Mouse (Mus musculus) stomach, embryonic 14.5 days (tissue): ENCODE measurements around the gene Phldb2. TPM values are rescaled to one million over a fixed set of nuclear protein-coding genes. Genes with fewer than 3 reads are reported as not detected.

ENCODE experiments used
- ATAC-seq: fragments of 200-750 bp; cut with Nextera tagmentation; 2 replicates; pipeline ENCODE4 v1.8.0; 2017; ENCODE audit warnings: low read depth, moderate TSS enrichment; ENCODE audit not compliant: insufficient number of reproducible peaks, insufficient read depth, low FRiP score
- H3K27ac ChIP-seq: fragments of 300-500 bp; sonication (generic); 2 replicates; pipeline ENCODE4 v1.5.1; 2014; ENCODE audit warnings: mild to moderate bottlenecking, low read length, moderate library complexity, mixed read lengths
- H3K27me3 ChIP-seq: fragments of 300-500 bp; sonication (generic); 2 replicates; pipeline ENCODE4 v1.6.1; 2014; ENCODE audit warnings: low read length, control low read depth, mixed read lengths; ENCODE audit not compliant: control insufficient read depth, insufficient read depth
- H3K36me3 ChIP-seq: fragments of 300-500 bp; sonication (generic); 2 replicates; pipeline ENCODE4 v1.6.1; 2014; ENCODE audit warnings: mild to moderate bottlenecking, control low read depth, low read length, moderate library complexity, mixed read lengths; ENCODE audit not compliant: control insufficient read depth, insufficient read depth
- H3K4me1 ChIP-seq: fragments of 300-500 bp; sonication (generic); 2 replicates; pipeline ENCODE4 v1.6.1; 2014; ENCODE audit warnings: low read length, control low read depth, mixed read lengths; ENCODE audit not compliant: control insufficient read depth, insufficient read depth
- H3K4me2 ChIP-seq: fragments of 300-500 bp; sonication (generic); replicated peaks from 2 replicates; pipeline ENCODE4 v1.6.1; 2014; ENCODE audit warnings: low read depth, low read length, control low read depth
- H3K4me3 ChIP-seq: fragments of 300-500 bp; sonication (generic); 2 replicates; pipeline ENCODE4 v1.5.1; 2014; ENCODE audit warnings: low read depth, low read length, control low read depth
- H3K9ac ChIP-seq: fragments of 300-500 bp; sonication (generic); replicated peaks from 2 replicates; pipeline ENCODE4 v1.6.1; 2014; ENCODE audit warnings: low read depth, mild to moderate bottlenecking, control low read depth, low read length, moderate library complexity, mixed read lengths
- H3K9me3 ChIP-seq: fragments of 300-500 bp; sonication (generic); 2 replicates; pipeline ENCODE4 v1.6.1; 2016; ENCODE audit warnings: low read depth, low read length, control low read depth; ENCODE audit not compliant: control insufficient read depth
- WGBS: fragments of 180-500 bp; shearing (Covaris S2); extraction: QIAGEN DNeasy Blood & Tissue Kit; methylation state at CpG from one replicate; pipeline ENCODE4 v1.1.7; 2014; 5-methylcytosine and 5-hydroxymethylcytosine counted together
- polyA plus RNA-seq: library from polyadenylated mRNA; unstranded; fragments of >200 nt; fragmentation: Nextera tagmentation; extraction: Ambion mirVana; gene quantifications from 2 replicates; pipeline ENCODE4 v1.2.1, GENCODE M21; 2014

Phldb2 gene
- polyA plus RNA-seq, 1 experiment from 2014 or later, result 29.7 TPM

- Histone ChIP-seq H3K27ac (no peak overlapping the region), H3K27me3 (no peaks in the 10 kb centered on the region), H3K9me3 (no peaks in the 10 kb centered on the region), H3K4me1 (no peaks in the 10 kb centered on the region), H3K4me3 (no peak overlapping the region), H3K9ac (no peak overlapping the region), H3K36me3 (peaks cover 13% of the 10 kb centered on the region; the same call in 1 of the 2 replicates), H3K4me2 (no peak overlapping the region)
- WGBS, result 42% methylated on average over 8 of the region's 8 CpGs
- ATAC-seq, result no peak
Observed at GRCm38 (mm10) chr16:45786639-45787038, 166.8 kb downstream of the Phldb2 start.

GRCm38 (mm10) chr16:45780001-45780400, 173.4 kb downstream of the Phldb2 start:
- no peak overlapping the region for H3K4me3 ChIP-seq
- H3K36me3 ChIP-seq, result peaks cover 44% of the 10 kb centered on the region
- no peak overlapping the region for H3K4me2 ChIP-seq
- no peak for ATAC-seq
- H3K9me3 ChIP-seq, result no peaks in the 10 kb centered on the region
- H3K4me1 ChIP-seq, result no peaks in the 10 kb centered on the region
- no peaks in the 10 kb centered on the region for H3K27me3 ChIP-seq
- WGBS, result 75% methylated on average over 6 of the region's 6 CpGs
- no peak overlapping the region for H3K27ac ChIP-seq
- H3K9ac ChIP-seq, result no peak overlapping the region

- H3K36me3 ChIP-seq, result peaks cover 64% of the 10 kb centered on the region
- H3K4me3 ChIP-seq, result no peak overlapping the region
- H3K27me3 ChIP-seq, result no peaks in the 10 kb centered on the region
- no peak for ATAC-seq
- H3K4me1 ChIP-seq, result no peaks in the 10 kb centered on the region
- H3K9ac ChIP-seq, result no peak overlapping the region
- WGBS, result 80% methylated on average over 5 of the region's 5 CpGs
- no peak overlapping the region for H3K27ac ChIP-seq
- H3K9me3 ChIP-seq, result no peaks in the 10 kb centered on the region
- no peak overlapping the region for H3K4me2 ChIP-seq
Observed at GRCm38 (mm10) chr16:45774813-45775212, 178.6 kb downstream of the Phldb2 start.

GRCm38 (mm10) chr16:45770914-45771313, 182.5 kb downstream of the Phldb2 start:
- no peaks in the 10 kb centered on the region for H3K4me1 ChIP-seq
- peaks cover 56% of the 10 kb centered on the region for H3K36me3 ChIP-seq
- H3K4me2 ChIP-seq, result no peak overlapping the region
- no peak overlapping the region for H3K9ac ChIP-seq
- H3K4me3 ChIP-seq, result no peak overlapping the region
- no peaks in the 10 kb centered on the region for H3K9me3 ChIP-seq
- WGBS, result 94% methylated on average over 6 of the region's 6 CpGs
- H3K27me3 ChIP-seq, result no peaks in the 10 kb centered on the region
- H3K27ac ChIP-seq, result no peak overlapping the region
- ATAC-seq, result no peak

- Histone ChIP-seq H3K27me3 (no peaks in the 10 kb centered on the region), H3K9me3 (no peaks in the 10 kb centered on the region), H3K4me3 (no peak overlapping the region), H3K27ac (no peak overlapping the region), H3K4me1 (no peaks in the 10 kb centered on the region), H3K9ac (no peak overlapping the region), H3K4me2 (no peak overlapping the region), H3K36me3 (peaks cover 31% of the 10 kb centered on the region)
- no peak for ATAC-seq
- 61% methylated on average over 10 of the region's 10 CpGs for WGBS
Observed at GRCm38 (mm10) chr16:45767853-45768640, 185.4 kb downstream of the Phldb2 start.

- Histone ChIP-seq H3K4me3 (no peak overlapping the region), H3K9me3 (no peaks in the 10 kb centered on the region), H3K9ac (no peak overlapping the region), H3K36me3 (peaks cover 30% of the 10 kb centered on the region), H3K27ac (no peak overlapping the region), H3K27me3 (no peaks in the 10 kb centered on the region), H3K4me2 (no peak overlapping the region), H3K4me1 (no peaks in the 10 kb centered on the region)
- ATAC-seq, result no peak
- WGBS, result 46% methylated on average over 4 of the region's 4 CpGs
Observed at GRCm38 (mm10) chr16:45767434-45767833, 186.0 kb downstream of the Phldb2 start.

GRCm38 (mm10) chr16:45765801-45766494, 187.4 kb downstream of the Phldb2 start:
- ATAC-seq, result no peak
- Histone ChIP-seq H3K36me3 (peaks cover 26% of the 10 kb centered on the region), H3K27me3 (no peaks in the 10 kb centered on the region), H3K4me2 (no peak overlapping the region), H3K27ac (no peak overlapping the region), H3K4me3 (no peak overlapping the region), H3K9ac (no peak overlapping the region), H3K9me3 (no peaks in the 10 kb centered on the region), H3K4me1 (no peaks in the 10 kb centered on the region)
- 82% methylated on average over 7 of the region's 7 CpGs for WGBS

- 92% methylated on average over 3 of the region's 3 CpGs for WGBS
- Histone ChIP-seq H3K9me3 (no peaks in the 10 kb centered on the region), H3K36me3 (peaks cover 25% of the 10 kb centered on the region)
Observed at GRCm38 (mm10) chr16:45765102-45765501, 188.3 kb downstream of the Phldb2 start.

More at GRCm38 (mm10) chr16:45765102-45765501, 188.3 kb downstream of the Phldb2 start:
- Histone ChIP-seq H3K27ac (no peak overlapping the region), H3K27me3 (no peaks in the 10 kb centered on the region), H3K4me1 (no peaks in the 10 kb centered on the region), H3K9ac (no peak overlapping the region), H3K4me3 (no peak overlapping the region), H3K4me2 (no peak overlapping the region)
- no peak for ATAC-seq
